Mouse (Mus musculus): ENCODE measurements around the gene Egf. TPM values are rescaled to one million over a fixed set of nuclear protein-coding genes. Genes with fewer than 3 reads are reported as not detected.

Gene Egf
- polyA plus RNA-seq, 1 experiment = 0.27 TPM

- TF ChIP-seq MYOD1 (IDR thresholded peaks at IDR 0.05; ENCODE audit: control insufficient read depth, insufficient read length, low read depth) (no peak), CEBPB (IDR thresholded peaks at IDR 0.05; ENCODE audit: low read depth) (no peak), CTCF (IDR thresholded peaks at IDR 0.05; ENCODE audit: control insufficient read depth, insufficient read depth, insufficient read length) (no peak), FOSL1 (IDR thresholded peaks at IDR 0.05; ENCODE audit: insufficient read depth, low read length, poor library complexity, severe bottlenecking) (no peak), MAX (IDR thresholded peaks at IDR 0.05) (no peak), MYOG (IDR thresholded peaks at IDR 0.05; ENCODE audit: control insufficient read depth, extremely low read depth, insufficient read length) (no peak), USF1 (IDR thresholded peaks at IDR 0.05; ENCODE audit: low read depth) (no peak)
- no peaks in the 10 kb centered on the region for H3K79me2 ChIP-seq (ENCODE audit: control insufficient read depth, insufficient read depth)
- no peak overlapping the region for H3K4me3 ChIP-seq (ENCODE audit: insufficient read depth, poor library complexity, severe bottlenecking)
- H3ac ChIP-seq (ENCODE audit: control insufficient read depth, insufficient read length, low read depth) = no peak overlapping the region
- H3K27me3 ChIP-seq (ENCODE audit: control insufficient read depth, insufficient read depth, insufficient read length) = peaks cover 8% of the 10 kb centered on the region
- H3K79me3 ChIP-seq (ENCODE audit: low read depth) = no peaks in the 10 kb centered on the region
- H3K36me3 ChIP-seq (ENCODE audit: control insufficient read depth, insufficient read depth) = no peaks in the 10 kb centered on the region
These were observed 10.3 kb downstream of the Egf start for GRCm38 (mm10) chr3:129744803-129745202.

- no peaks in the 10 kb centered on the region for H3K79me2 ChIP-seq (ENCODE audit: control insufficient read depth, insufficient read depth)
- H3ac ChIP-seq (ENCODE audit: control insufficient read depth, insufficient read length, low read depth) = no peak overlapping the region
- TF ChIP-seq MYOG (IDR thresholded peaks at IDR 0.05; ENCODE audit: control insufficient read depth, extremely low read depth, insufficient read length) (no peak), CEBPB (IDR thresholded peaks at IDR 0.05; ENCODE audit: low read depth) (no peak), CTCF (IDR thresholded peaks at IDR 0.05; ENCODE audit: control insufficient read depth, insufficient read depth, insufficient read length) (no peak), FOSL1 (IDR thresholded peaks at IDR 0.05; ENCODE audit: insufficient read depth, low read length, poor library complexity, severe bottlenecking) (no peak), USF1 (IDR thresholded peaks at IDR 0.05; ENCODE audit: low read depth) (no peak), MYOD1 (IDR thresholded peaks at IDR 0.05; ENCODE audit: control insufficient read depth, insufficient read length, low read depth) (no peak), MAX (IDR thresholded peaks at IDR 0.05) (no peak)
- H3K36me3 ChIP-seq (ENCODE audit: control insufficient read depth, insufficient read depth) = no peaks in the 10 kb centered on the region
- H3K79me3 ChIP-seq (ENCODE audit: low read depth) = no peaks in the 10 kb centered on the region
- peaks cover 11% of the 10 kb centered on the region for H3K27me3 ChIP-seq (ENCODE audit: control insufficient read depth, insufficient read depth, insufficient read length)
- H3K4me3 ChIP-seq (ENCODE audit: insufficient read depth, poor library complexity, severe bottlenecking) = no peak overlapping the region
These were observed 12.3 kb downstream of the Egf start for GRCm38 (mm10) chr3:129742781-129743180.

GRCm38 (mm10) chr3:129738291-129739183 is 16.6 kb downstream of the Egf start:
- Histone ChIP-seq H3K79me3 (ENCODE audit: low read depth) (no peaks in the 10 kb centered on the region), H3K36me3 (ENCODE audit: control insufficient read depth, insufficient read depth) (no peaks in the 10 kb centered on the region), H3ac (ENCODE audit: control insufficient read depth, insufficient read length, low read depth) (no peak overlapping the region), H3K4me3 (ENCODE audit: insufficient read depth, poor library complexity, severe bottlenecking) (no peak overlapping the region), H3K79me2 (ENCODE audit: control insufficient read depth, insufficient read depth) (no peaks in the 10 kb centered on the region), H3K27me3 (ENCODE audit: control insufficient read depth, insufficient read depth, insufficient read length) (peaks cover 15% of the 10 kb centered on the region)
- TF ChIP-seq MYOD1 (IDR thresholded peaks at IDR 0.05; ENCODE audit: control insufficient read depth, insufficient read length, low read depth) (no peak), CEBPB (IDR thresholded peaks at IDR 0.05; ENCODE audit: low read depth) (no peak), USF1 (IDR thresholded peaks at IDR 0.05; ENCODE audit: low read depth) (no peak), MAX (IDR thresholded peaks at IDR 0.05) (no peak), CTCF (IDR thresholded peaks at IDR 0.05; ENCODE audit: control insufficient read depth, insufficient read depth, insufficient read length) (no peak), MYOG (IDR thresholded peaks at IDR 0.05; ENCODE audit: control insufficient read depth, extremely low read depth, insufficient read length) (no peak), FOSL1 (IDR thresholded peaks at IDR 0.05; ENCODE audit: insufficient read depth, low read length, poor library complexity, severe bottlenecking) (no peak)

- Histone ChIP-seq H3K27me3 (ENCODE audit: control insufficient read depth, insufficient read depth, insufficient read length) (peaks cover 12% of the 10 kb centered on the region), H3K36me3 (ENCODE audit: control insufficient read depth, insufficient read depth) (no peaks in the 10 kb centered on the region), H3K4me3 (ENCODE audit: insufficient read depth, poor library complexity, severe bottlenecking) (no peak overlapping the region), H3ac (ENCODE audit: control insufficient read depth, insufficient read length, low read depth) (no peak overlapping the region), H3K79me2 (ENCODE audit: control insufficient read depth, insufficient read depth) (no peaks in the 10 kb centered on the region), H3K79me3 (ENCODE audit: low read depth) (no peaks in the 10 kb centered on the region)
- TF ChIP-seq CEBPB (IDR thresholded peaks at IDR 0.05; ENCODE audit: low read depth) = no peak
- no peak for TF ChIP-seq CTCF (IDR thresholded peaks at IDR 0.05; ENCODE audit: control insufficient read depth, insufficient read depth, insufficient read length)
- TF ChIP-seq MYOG (IDR thresholded peaks at IDR 0.05; ENCODE audit: control insufficient read depth, extremely low read depth, insufficient read length) = no peak
- no peak for TF ChIP-seq FOSL1 (IDR thresholded peaks at IDR 0.05; ENCODE audit: insufficient read depth, low read length, poor library complexity, severe bottlenecking)
- TF ChIP-seq MAX (IDR thresholded peaks at IDR 0.05) = no peak
- no peak for TF ChIP-seq MYOD1 (IDR thresholded peaks at IDR 0.05; ENCODE audit: control insufficient read depth, insufficient read length, low read depth)
- TF ChIP-seq USF1 (IDR thresholded peaks at IDR 0.05; ENCODE audit: low read depth) = no peak
These were observed 23.5 kb downstream of the Egf start for GRCm38 (mm10) chr3:129731636-129732035.

GRCm38 (mm10) chr3:129730426-129730825 is 24.7 kb downstream of the Egf start:
- no peak overlapping the region for H3K4me3 ChIP-seq (ENCODE audit: insufficient read depth, poor library complexity, severe bottlenecking)
- no peaks in the 10 kb centered on the region for H3K36me3 ChIP-seq (ENCODE audit: control insufficient read depth, insufficient read depth)
- H3ac ChIP-seq (ENCODE audit: control insufficient read depth, insufficient read length, low read depth) = no peak overlapping the region
- no peaks in the 10 kb centered on the region for H3K79me3 ChIP-seq (ENCODE audit: low read depth)
- peaks cover 8% of the 10 kb centered on the region for H3K27me3 ChIP-seq (ENCODE audit: control insufficient read depth, insufficient read depth, insufficient read length)
- no peaks in the 10 kb centered on the region for H3K79me2 ChIP-seq (ENCODE audit: control insufficient read depth, insufficient read depth)
- TF ChIP-seq MYOG (IDR thresholded peaks at IDR 0.05; ENCODE audit: control insufficient read depth, extremely low read depth, insufficient read length) (no peak), FOSL1 (IDR thresholded peaks at IDR 0.05; ENCODE audit: insufficient read depth, low read length, poor library complexity, severe bottlenecking) (no peak), CEBPB (IDR thresholded peaks at IDR 0.05; ENCODE audit: low read depth) (no peak), USF1 (IDR thresholded peaks at IDR 0.05; ENCODE audit: low read depth) (no peak), CTCF (IDR thresholded peaks at IDR 0.05; ENCODE audit: control insufficient read depth, insufficient read depth, insufficient read length) (no peak)
